Mouse (Mus musculus) neural tube, embryonic 12.5 days (tissue): ENCODE measurements at regions not wholly inside any gene's neighbourhood (a gene's known extent, or its start where the extent isn't known, plus 50 kb on each side); places are given as distances from the start of the nearest gene placed in this dataset.

Experiments used
- ATAC-seq: fragments of 200-750 bp; cut with Nextera tagmentation; 2 replicates; pipeline ENCODE4 v1.8.0; 2017; ENCODE audit warnings: low read depth, mild to moderate bottlenecking, moderate TSS enrichment, moderate library complexity; ENCODE audit not compliant: low FRiP score
- H3K27ac ChIP-seq: fragments of 300-500 bp; sonication (generic); 2 replicates; pipeline ENCODE4 v1.5.1; 2016
- H3K27me3 ChIP-seq: fragments of 300-500 bp; sonication (generic); replicated peaks from 2 replicates; pipeline ENCODE4 v1.6.1; 2016; ENCODE audit warnings: mild to moderate bottlenecking
- H3K36me3 ChIP-seq: fragments of 300-500 bp; sonication (generic); 2 replicates; pipeline ENCODE4 v1.6.1; 2016; ENCODE audit warnings: mild to moderate bottlenecking
- H3K4me1 ChIP-seq: fragments of 300-500 bp; sonication (generic); 2 replicates; pipeline ENCODE4 v1.6.1; 2016
- H3K4me2 ChIP-seq: fragments of 300-500 bp; sonication (generic); replicated peaks from 2 replicates; pipeline ENCODE4 v1.6.1; 2016; ENCODE audit warnings: mild to moderate bottlenecking
- H3K4me3 ChIP-seq: fragments of 300-500 bp; sonication (generic); 2 replicates; pipeline ENCODE4 v1.5.1; 2016
- H3K9ac ChIP-seq: fragments of 300-500 bp; sonication (generic); 2 replicates; pipeline ENCODE4 v1.6.1; 2016; ENCODE audit warnings: mild to moderate bottlenecking
- H3K9me3 ChIP-seq: fragments of 300-500 bp; sonication (generic); 2 replicates; pipeline ENCODE4 v1.6.1; 2016; ENCODE audit warnings: mild to moderate bottlenecking
- WGBS: fragments of 180-500 bp; shearing (Covaris S2); methylation state at CpG from one replicate; pipeline ENCODE4 v1.1.7; 2016; 5-methylcytosine and 5-hydroxymethylcytosine counted together

GRCm38 (mm10) chr9:117967080-117967479 is 73.2 kb upstream of the Azi2 start:
- ATAC-seq = no peak
- Histone ChIP-seq H3K27me3 (no peaks in the 10 kb centered on the region), H3K36me3 (no peaks in the 10 kb centered on the region), H3K4me3 (no peak overlapping the region), H3K4me1 (no peaks in the 10 kb centered on the region), H3K9me3 (no peaks in the 10 kb centered on the region), H3K4me2 (no peak overlapping the region), H3K9ac (no peak overlapping the region), H3K27ac (no peak overlapping the region)
- 82% methylated on average over 2 of the region's 2 CpGs for WGBS

GRCm38 (mm10) chr9:117966326-117966989 is 73.8 kb upstream of the Azi2 start:
- 70% methylated on average over 10 of the region's 10 CpGs for WGBS
- Histone ChIP-seq H3K9me3 (no peaks in the 10 kb centered on the region), H3K9ac (no peak overlapping the region), H3K36me3 (no peaks in the 10 kb centered on the region), H3K27ac (no peak overlapping the region), H3K27me3 (no peaks in the 10 kb centered on the region), H3K4me2 (no peak overlapping the region), H3K4me3 (no peak overlapping the region), H3K4me1 (no peaks in the 10 kb centered on the region)
- no peak for ATAC-seq

GRCm38 (mm10) chr9:117962088-117963030 is 77.9 kb upstream of the Azi2 start:
- Histone ChIP-seq H3K9ac (no peak overlapping the region), H3K36me3 (no peaks in the 10 kb centered on the region), H3K4me1 (no peaks in the 10 kb centered on the region), H3K4me2 (no peak overlapping the region), H3K27me3 (no peaks in the 10 kb centered on the region), H3K4me3 (no peak overlapping the region), H3K9me3 (no peaks in the 10 kb centered on the region), H3K27ac (no peak overlapping the region)
- no peak for ATAC-seq
- WGBS = 65% methylated on average over 9 of the region's 9 CpGs

- Histone ChIP-seq H3K36me3 (no peaks in the 10 kb centered on the region), H3K9ac (no peak overlapping the region), H3K4me3 (no peak overlapping the region), H3K9me3 (no peaks in the 10 kb centered on the region), H3K27ac (no peak overlapping the region), H3K27me3 (no peaks in the 10 kb centered on the region), H3K4me2 (no peak overlapping the region), H3K4me1 (no peaks in the 10 kb centered on the region)
- WGBS = 97% methylated on average over 2 of the region's 2 CpGs
- no peak for ATAC-seq
Measured at GRCm38 (mm10) chr9:117959845-117960244, 80.5 kb upstream of the Azi2 start.

GRCm38 (mm10) chr9:117957195-117957594 is 83.1 kb upstream of the Azi2 start:
- Histone ChIP-seq H3K27me3 (no peaks in the 10 kb centered on the region), H3K4me3 (no peak overlapping the region), H3K4me1 (no peaks in the 10 kb centered on the region), H3K27ac (no peak overlapping the region), H3K4me2 (no peak overlapping the region), H3K36me3 (no peaks in the 10 kb centered on the region), H3K9me3 (no peaks in the 10 kb centered on the region), H3K9ac (no peak overlapping the region)
- 82% methylated on average over 2 of the region's 2 CpGs for WGBS
- ATAC-seq = no peak

- H3K9ac ChIP-seq = no peak overlapping the region
- no peaks in the 10 kb centered on the region for H3K36me3 ChIP-seq
- H3K9me3 ChIP-seq = no peaks in the 10 kb centered on the region
- no peak overlapping the region for H3K4me2 ChIP-seq
- no peak overlapping the region for H3K4me3 ChIP-seq
- H3K4me1 ChIP-seq = no peaks in the 10 kb centered on the region
- H3K27me3 ChIP-seq = no peaks in the 10 kb centered on the region
- WGBS = 61% methylated on average over 2 of the region's 2 CpGs
- ATAC-seq = no peak
- no peak overlapping the region for H3K27ac ChIP-seq
Measured at GRCm38 (mm10) chr9:117956691-117957090, 83.6 kb upstream of the Azi2 start.

GRCm38 (mm10) chr9:117927466-117927847 is 112.8 kb upstream of the Azi2 start:
- no peak for ATAC-seq
- no peak overlapping the region for H3K4me2 ChIP-seq
- 83% methylated on average over 7 of the region's 7 CpGs for WGBS
- no peaks in the 10 kb centered on the region for H3K27me3 ChIP-seq
- H3K4me3 ChIP-seq = no peak overlapping the region
- H3K9ac ChIP-seq = no peak overlapping the region
- no peaks in the 10 kb centered on the region for H3K9me3 ChIP-seq
- H3K4me1 ChIP-seq = no peaks in the 10 kb centered on the region
- H3K36me3 ChIP-seq = no peaks in the 10 kb centered on the region
- H3K27ac ChIP-seq = no peak overlapping the region

- no peak overlapping the region for H3K27ac ChIP-seq
- 82% methylated on average over 5 of the region's 5 CpGs for WGBS
Measured at GRCm38 (mm10) chr9:117926700-117927465, 113.4 kb upstream of the Azi2 start.

GRCm38 (mm10) chr9:117922992-117923391 is 117.3 kb upstream of the Azi2 start:
- WGBS = 69% methylated on average over 4 of the region's 4 CpGs
- Histone ChIP-seq H3K4me1 (no peaks in the 10 kb centered on the region), H3K36me3 (no peaks in the 10 kb centered on the region), H3K4me2 (no peak overlapping the region), H3K27ac (no peak overlapping the region), H3K4me3 (no peak overlapping the region), H3K27me3 (no peaks in the 10 kb centered on the region), H3K9ac (no peak overlapping the region), H3K9me3 (no peaks in the 10 kb centered on the region)
- ATAC-seq = no peak

More at GRCm38 (mm10) chr9:117926700-117927465, 113.4 kb upstream of the Azi2 start:
- no peak for ATAC-seq
- Histone ChIP-seq H3K4me3 (no peak overlapping the region), H3K9me3 (no peaks in the 10 kb centered on the region), H3K4me1 (no peaks in the 10 kb centered on the region), H3K9ac (no peak overlapping the region), H3K36me3 (no peaks in the 10 kb centered on the region), H3K27me3 (no peaks in the 10 kb centered on the region), H3K4me2 (no peak overlapping the region)

GRCm38 (mm10) chr9:117907895-117908424 is 132.3 kb upstream of the Azi2 start:
- ATAC-seq = no peak
- 93% methylated on average over 10 of the region's 10 CpGs for WGBS
- Histone ChIP-seq H3K9me3 (0 out of 2 replicates have a peak, but pooled peaks cover 4% of the 10 kb centered on the region), H3K27ac (no peak overlapping the region), H3K27me3 (no peaks in the 10 kb centered on the region), H3K4me2 (no peak overlapping the region), H3K4me3 (no peak overlapping the region), H3K36me3 (no peaks in the 10 kb centered on the region), H3K9ac (no peak overlapping the region), H3K4me1 (no peaks in the 10 kb centered on the region)

- no peaks in the 10 kb centered on the region for H3K4me1 ChIP-seq
- 0 out of 2 replicates have a peak, but pooled peaks cover 4% of the 10 kb centered on the region for H3K9me3 ChIP-seq
- 67% methylated on average over 10 of the region's 10 CpGs for WGBS
- no peak overlapping the region for H3K4me3 ChIP-seq
- H3K36me3 ChIP-seq = no peaks in the 10 kb centered on the region
- H3K9ac ChIP-seq = no peak overlapping the region
- H3K4me2 ChIP-seq = no peak overlapping the region
- ATAC-seq = no peak
- H3K27me3 ChIP-seq = no peaks in the 10 kb centered on the region
- no peak overlapping the region for H3K27ac ChIP-seq
Measured at GRCm38 (mm10) chr9:117905045-117905747, 135.1 kb upstream of the Azi2 start.
